Mouse (Mus musculus): ENCODE data around the gene 2210017I01Rik.

2210017I01Rik gene

GRCm38 (mm10) chr3:92607392-92607791 is at the start of gene 2210017I01Rik:
TSS of gene 2210017I01Rik (minus strand) at chr3:92607492.
- DNase-seq: no peak

DNA sequence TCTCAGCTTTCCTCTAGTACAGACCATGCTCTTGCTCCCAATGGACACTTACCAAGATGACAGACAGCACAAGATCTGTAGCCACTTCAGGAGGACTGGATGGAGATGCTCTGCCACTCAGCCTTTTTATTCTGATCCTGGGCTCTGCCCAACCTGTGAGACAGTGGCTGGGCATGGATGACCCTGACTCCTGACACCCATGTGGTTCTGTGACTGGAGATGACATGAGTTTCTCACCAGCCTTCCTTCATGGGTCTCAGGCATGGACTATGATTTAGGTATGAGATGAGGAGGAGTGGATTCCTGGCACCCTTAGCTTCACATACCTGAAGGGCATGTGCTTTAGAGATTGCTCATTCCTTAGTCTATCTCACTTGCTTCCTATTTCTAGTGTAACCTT is 49.5 kb upstream of the 2210017I01Rik start, which contains the start of gene Lce1b:
Lce1b (minus strand) TSS at position 101 of the 400 bp plus-strand sequence.
- no peak for DNase-seq

DNA sequence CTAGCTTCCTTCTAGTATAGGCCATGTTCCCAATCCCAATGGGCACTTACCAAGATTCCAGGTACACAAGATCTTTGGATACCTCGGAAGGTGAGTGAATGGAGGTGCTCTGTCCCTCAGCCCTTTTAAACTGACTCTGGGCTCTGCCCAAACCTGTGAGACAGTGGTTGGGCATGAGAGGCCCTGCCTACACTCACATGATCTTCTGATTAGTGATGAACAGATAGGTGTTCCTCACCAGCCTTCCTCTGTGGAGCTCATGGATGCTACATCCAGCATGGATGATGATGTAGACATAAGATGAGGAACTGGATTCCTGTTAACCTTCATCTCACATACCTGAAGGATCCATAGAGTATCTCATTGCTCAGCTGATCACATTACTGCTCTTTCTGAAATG is 40.9 kb upstream of the 2210017I01Rik start, which contains the start of gene Lce1a1:
Lce1a1 (minus strand) TSS at position 101 of the 400 bp plus-strand sequence.
- DNase-seq: no peak

DNA sequence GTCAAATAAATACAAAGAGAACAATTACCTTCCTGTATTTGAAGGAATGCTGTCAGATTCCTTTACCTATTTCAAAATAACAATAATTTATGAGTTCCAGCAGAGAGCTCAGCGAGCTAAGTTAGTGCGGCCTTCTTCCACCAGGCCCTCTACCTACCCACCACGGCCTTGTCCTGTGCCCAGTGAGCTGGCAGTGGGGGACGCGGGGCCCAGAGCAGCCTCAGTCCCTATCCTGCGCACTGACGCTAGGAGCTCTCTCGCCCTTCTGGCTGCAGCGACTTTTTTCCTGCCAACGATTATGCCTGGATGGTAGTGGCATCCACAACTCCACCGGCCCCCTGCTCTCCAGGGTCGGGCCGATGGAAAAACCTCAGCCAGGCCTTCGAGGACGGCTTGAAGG is 32.6 kb upstream of the 2210017I01Rik start:
- no peak for DNase-seq

DNA sequence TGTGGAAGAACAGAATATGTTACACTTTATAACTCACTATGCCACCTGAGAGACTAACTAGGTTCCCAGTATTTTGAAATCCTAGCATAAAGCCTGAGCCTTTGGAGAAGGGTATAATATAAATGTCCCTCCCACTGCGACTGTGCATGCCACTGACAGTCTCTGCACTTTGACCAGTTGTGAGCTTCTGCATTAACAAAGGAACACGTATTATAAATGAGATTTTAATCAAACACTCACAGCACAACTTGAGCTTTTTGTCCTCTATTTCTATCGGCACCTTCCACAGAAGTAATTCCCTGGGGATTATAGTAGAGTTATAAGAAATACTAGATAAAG is 31.3 kb upstream of the 2210017I01Rik start:
- DNase-seq: no peak

GRCm38 (mm10) chr3:92637745-92638652 is 30.7 kb upstream of the 2210017I01Rik start:
- no peak for DNase-seq

DNA sequence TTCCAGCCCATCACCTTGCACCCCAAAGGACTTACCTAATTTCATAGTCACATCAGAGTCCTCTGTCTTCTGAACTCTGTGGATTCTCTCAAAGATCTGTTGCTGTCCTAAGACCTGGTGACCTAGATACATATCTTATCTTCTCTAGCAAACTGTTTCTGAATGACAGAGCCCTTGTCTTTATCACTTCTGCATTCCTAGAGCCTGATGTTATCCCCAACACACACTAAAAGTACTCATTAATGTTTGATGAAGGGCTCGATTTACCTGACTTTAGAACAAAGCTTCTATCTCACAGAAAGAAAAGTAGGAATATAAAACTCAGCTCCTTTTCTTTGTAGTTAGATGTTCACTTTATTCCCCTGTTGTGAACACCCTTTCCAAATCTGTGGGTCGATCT is 14.3 kb upstream of the 2210017I01Rik start, which contains the start of gene Lce6a:
Lce6a (minus strand) TSS at position 101 of the 400 bp plus-strand sequence.
- no peak for DNase-seq

- no peak for DNase-seq
Measured at GRCm38 (mm10) chr3:92609804-92610203, 2.5 kb upstream of the 2210017I01Rik start.

- no peak for DNase-seq
Measured at GRCm38 (mm10) chr3:92602169-92602568, 5.1 kb downstream of the 2210017I01Rik start.

- DNase-seq: no peak
Measured at GRCm38 (mm10) chr3:92600456-92600855, 6.8 kb downstream of the 2210017I01Rik start.

GRCm38 (mm10) chr3:92599973-92600372 is 7.3 kb downstream of the 2210017I01Rik start:
- DNase-seq: no peak

- DNase-seq: no peak
Measured at GRCm38 (mm10) chr3:92598429-92598828, 8.9 kb downstream of the 2210017I01Rik start.

DNA sequence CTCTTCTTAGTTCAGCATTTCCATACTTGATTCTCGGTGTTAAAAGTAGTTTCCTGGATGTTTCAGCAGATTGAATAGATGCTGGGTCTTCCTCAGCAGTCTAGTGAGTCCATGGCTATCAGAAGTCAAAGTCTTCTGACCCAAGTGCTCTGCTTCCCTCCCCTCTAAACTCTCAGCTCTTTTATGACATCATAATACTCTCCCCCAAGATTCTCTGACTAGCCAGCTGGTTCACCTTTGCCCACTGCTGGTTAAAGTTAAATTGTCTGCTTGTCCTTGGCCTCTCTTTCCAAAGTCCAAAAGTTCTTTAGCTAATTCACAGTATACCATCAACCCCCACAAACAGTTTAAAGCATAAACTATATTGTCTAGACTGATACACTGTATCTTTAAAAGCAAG is 18.4 kb downstream of the 2210017I01Rik start, which contains the start of gene Smcp:
Smcp (minus strand) TSS at position 140 of the 400 bp plus-strand sequence.
- DNase-seq: no peak

DNA sequence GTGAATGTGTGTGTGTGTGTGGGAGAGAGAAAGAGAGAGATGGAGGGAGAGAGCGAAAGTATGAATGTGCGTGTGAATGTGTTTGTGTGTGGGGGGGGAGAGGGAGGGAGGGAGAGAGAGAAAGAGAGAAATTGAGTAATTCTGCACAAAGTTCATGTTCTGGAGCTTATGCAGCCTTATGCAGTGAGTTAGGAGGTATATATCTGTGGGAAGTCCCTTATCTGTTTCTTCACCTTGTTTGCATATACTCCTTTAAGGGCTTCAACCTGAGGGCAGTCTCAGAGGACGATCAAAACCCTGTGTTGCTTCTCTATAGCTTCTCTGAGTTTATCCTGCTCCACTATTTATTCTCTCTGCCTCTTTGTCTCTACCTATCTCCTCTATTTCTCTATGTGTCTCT is 20.1 kb downstream of the 2210017I01Rik start:
- DNase-seq: no peak

DNA sequence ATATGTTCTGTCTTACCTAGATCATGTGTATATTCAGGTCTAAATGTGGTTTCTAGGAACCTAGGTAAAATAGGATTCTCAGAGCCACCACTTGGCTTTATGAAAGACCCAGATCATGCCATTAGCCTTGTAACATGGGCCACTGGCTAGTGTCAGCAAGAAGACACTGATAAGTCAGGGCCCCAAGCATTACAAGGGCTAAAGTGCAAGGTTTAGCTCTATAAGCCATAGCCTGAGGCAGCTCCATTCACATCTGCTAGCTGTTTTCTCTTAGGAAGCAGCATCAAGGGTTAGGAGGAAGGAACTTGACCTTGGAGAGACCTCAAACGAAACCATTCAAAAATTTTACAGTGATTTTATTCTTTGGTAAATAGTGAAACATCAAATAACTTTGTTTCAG is 22.2 kb downstream of the 2210017I01Rik start:
- no peak for DNase-seq

DNA sequence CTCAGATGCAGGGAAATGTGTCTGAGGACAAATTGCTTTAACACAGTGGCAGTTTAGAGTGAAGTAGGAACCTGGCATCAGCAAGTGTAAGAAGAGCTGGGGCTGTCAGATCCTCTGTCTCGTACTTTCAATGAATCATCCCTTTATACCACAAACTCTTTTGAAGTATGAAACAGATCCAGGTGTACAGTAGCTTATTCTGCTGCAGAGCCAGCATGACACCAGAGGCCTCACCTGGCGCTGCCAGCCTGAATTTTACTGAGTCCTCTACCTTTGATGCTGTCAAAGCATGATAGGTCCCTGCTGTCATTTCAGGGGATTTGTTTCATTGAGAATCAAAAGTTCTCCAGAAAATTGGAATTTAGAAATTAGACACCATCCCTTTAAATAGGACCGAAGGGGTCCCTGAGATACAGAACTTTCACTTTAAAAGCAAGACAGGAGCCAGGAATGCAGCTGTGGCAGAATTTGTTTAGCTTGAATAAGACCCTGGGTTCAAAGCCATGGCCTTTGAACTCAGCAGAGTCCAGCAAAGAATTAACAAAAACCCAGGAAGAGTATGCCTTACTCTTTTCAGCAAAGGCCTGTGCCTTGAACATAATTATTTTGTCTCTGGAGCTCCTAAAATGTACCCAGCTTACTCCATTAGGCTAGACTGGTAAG is 24.0 kb downstream of the 2210017I01Rik start:
- no peak for DNase-seq

DNA sequence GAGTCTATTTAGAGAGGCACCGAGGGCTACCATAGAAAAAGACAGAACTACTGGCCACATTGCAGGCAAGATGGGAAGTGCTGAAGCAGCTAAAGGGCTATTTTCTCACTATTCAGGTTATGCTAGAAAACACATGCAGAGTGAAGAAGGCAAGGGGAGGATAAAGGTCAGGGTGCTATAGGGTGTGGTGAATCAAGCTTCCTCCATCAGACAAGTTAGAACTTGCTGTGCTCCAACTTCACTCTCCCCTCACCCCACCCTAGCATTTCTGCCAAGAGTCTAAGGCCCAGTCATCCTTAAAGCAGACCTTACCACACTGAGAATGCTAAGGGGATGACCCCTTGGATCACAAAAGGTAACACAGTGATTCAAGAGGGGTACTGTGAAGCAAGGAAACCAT is 27.8 kb downstream of the 2210017I01Rik start:
- no peak for DNase-seq

GRCm38 (mm10) chr3:92578652-92579413 is 28.5 kb downstream of the 2210017I01Rik start:
- no peak for DNase-seq

DNA sequence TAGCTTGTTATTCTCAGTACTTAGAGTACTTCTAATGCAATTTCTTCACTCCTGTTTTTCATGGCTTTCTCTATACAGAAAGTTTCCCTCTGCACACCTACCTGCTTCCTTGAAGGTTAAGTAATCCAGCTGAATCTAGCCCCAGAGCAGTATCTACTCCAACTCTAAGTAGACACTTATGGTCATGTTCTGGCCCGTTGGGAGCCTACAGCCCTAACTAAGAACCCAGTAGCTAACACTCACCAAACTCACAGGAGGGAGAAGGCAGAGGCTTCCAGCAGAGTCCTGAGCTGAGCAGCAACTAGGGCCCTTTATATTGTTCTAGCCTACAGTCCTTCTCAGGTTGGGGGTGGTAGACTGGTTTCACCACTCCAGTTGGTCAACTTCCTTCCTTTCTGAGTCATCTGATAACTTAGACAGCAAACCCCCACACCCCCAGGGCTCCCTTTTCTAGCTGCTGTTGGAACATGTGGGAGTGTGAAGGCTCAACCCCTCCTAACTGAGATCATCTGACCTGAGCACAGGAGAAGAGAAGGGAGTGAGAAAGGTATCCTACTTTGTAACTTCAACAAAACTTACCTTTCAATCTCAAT is 33.7 kb downstream of the 2210017I01Rik start, which contains the start of gene Ivl:
Ivl (minus strand) TSS at position 287 of the 593 bp plus-strand sequence.
- DNase-seq: no peak

DNA sequence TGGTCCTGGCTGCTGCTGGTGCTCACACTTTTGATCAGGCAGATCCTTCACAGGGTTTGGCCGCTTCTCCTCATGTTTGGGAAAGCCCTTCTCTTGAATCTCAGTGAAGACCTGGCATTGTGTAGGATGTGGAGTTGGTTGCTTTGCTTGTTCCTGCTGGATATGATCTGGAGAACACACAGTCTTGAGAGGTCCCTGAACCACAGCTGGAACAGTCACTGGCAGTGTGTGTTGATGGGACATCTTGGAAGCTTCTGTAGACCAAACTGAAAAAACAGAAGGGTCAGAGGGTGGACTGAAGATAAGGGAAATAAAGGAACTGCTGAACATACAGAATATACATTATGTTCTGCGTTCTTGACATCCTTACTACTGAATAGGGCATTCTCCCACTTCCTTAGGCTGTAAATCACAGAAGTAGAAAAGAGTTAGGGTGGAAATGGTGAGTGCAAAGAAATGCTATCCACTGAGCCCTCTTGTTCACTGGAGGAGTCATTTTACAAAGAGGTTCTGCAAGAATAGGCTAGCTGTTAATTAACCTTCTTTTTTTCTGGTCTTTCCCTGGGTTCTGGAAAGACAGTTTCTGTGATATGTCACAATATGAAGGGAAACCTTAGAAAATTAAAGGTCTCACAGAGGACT is 34.7 kb downstream of the 2210017I01Rik start:
- no peak for DNase-seq

- DNase-seq: no peak
Measured at GRCm38 (mm10) chr3:92568752-92569151, 38.5 kb downstream of the 2210017I01Rik start.

- DNase-seq: no peak
Measured at GRCm38 (mm10) chr3:92565418-92565817, 41.9 kb downstream of the 2210017I01Rik start.
